Mouse (Mus musculus) T-helper 17 cell (primary cell): Measurements from ENCODE around the gene Rbm8a.

Source experiments
- in situ Hi-C, 2 experiments: fragments of 300-600 bp; cut with MboI, MseI; formaldehyde crosslinking; loops; 1 replicate in 1 of 2; 2 replicates in 1 of 2; pipeline ENCODE4 v1.15.1; 2025; ENCODE audit warnings: high pct_unique_total_duplicates in 2 of 2

Gene Rbm8a

GRCm38 (mm10) chr3:96629729-96630600 is at the start of gene Rbm8a:
Rbm8a (plus strand) TSS chr3:96629933.
- in situ Hi-C loops = loop anchor here in 1 of 2 experiments (10.0 kb wide), 1 partner anchor 1195 kb away; the partner anchor contains the start of gene Arnt

- in situ Hi-C loops = loop anchor here (5.0 to 10.0 kb wide), 2 partner anchors 61 to 1304 kb away; partner anchors contain the start of gene Pde4dip (in 1 of the 2)
Measured at GRCm38 (mm10) chr3:96581141-96581540, 48.6 kb upstream of the Rbm8a start.

- in situ Hi-C loops = loop anchor here (5.0 to 10.0 kb wide), 2 partner anchors 60 to 1303 kb away; partner anchors contain the start of gene Pde4dip (in 1 of the 2)
Measured at GRCm38 (mm10) chr3:96581771-96582515, 47.8 kb upstream of the Rbm8a start.

GRCm38 (mm10) chr3:96583386-96583785 is 46.3 kb upstream of the Rbm8a start:
- in situ Hi-C loops = loop anchor here (5.0 to 10.0 kb wide), 2 partner anchors 59 to 1301 kb away; partner anchors contain the start of gene Pde4dip (in 1 of the 2)

GRCm38 (mm10) chr3:96590657-96591056 is 39.1 kb upstream of the Rbm8a start:
- in situ Hi-C loops = no loop called here

- in situ Hi-C loops = no loop called here
Measured at GRCm38 (mm10) chr3:96593374-96593773, 36.4 kb upstream of the Rbm8a start.

- in situ Hi-C loops = no loop called here
Measured at GRCm38 (mm10) chr3:96593790-96594560, 35.8 kb upstream of the Rbm8a start, which contains the start of gene Polr3gl. Polr3gl (minus strand) TSS chr3:96594181.

- in situ Hi-C loops = no loop called here
Measured at GRCm38 (mm10) chr3:96594851-96595250, 34.9 kb upstream of the Rbm8a start.

- in situ Hi-C loops = no loop called here
Measured at GRCm38 (mm10) chr3:96595661-96596060, 34.1 kb upstream of the Rbm8a start.

- in situ Hi-C loops = no loop called here
Measured at GRCm38 (mm10) chr3:96596228-96596707, 33.5 kb upstream of the Rbm8a start, which contains the start of gene Ankrd34a. Ankrd34a (plus strand) TSS chr3:96596636.

- in situ Hi-C loops = no loop called here
Measured at GRCm38 (mm10) chr3:96596855-96597254, 32.9 kb upstream of the Rbm8a start.

GRCm38 (mm10) chr3:96597435-96597891 is 32.3 kb upstream of the Rbm8a start:
- in situ Hi-C loops = no loop called here

- in situ Hi-C loops = no loop called here
Measured at GRCm38 (mm10) chr3:96598156-96599068, 31.3 kb upstream of the Rbm8a start.

GRCm38 (mm10) chr3:96599069-96599393 is 30.7 kb upstream of the Rbm8a start:
- in situ Hi-C loops = no loop called here

- in situ Hi-C loops = no loop called here
Measured at GRCm38 (mm10) chr3:96599411-96599810, 30.3 kb upstream of the Rbm8a start.

- in situ Hi-C loops = loop anchor here in 1 of 2 experiments (10.0 kb wide), 1 partner anchor 716 kb away; the partner anchor contains the start of gene Ciart
Measured at GRCm38 (mm10) chr3:96600639-96601250, 29.0 kb upstream of the Rbm8a start, which contains the start of gene Lix1l. Lix1l (plus strand) TSS chr3:96601149.

GRCm38 (mm10) chr3:96601251-96601787 is 28.4 kb upstream of the Rbm8a start:
- in situ Hi-C loops = loop anchor here in 1 of 2 experiments (10.0 kb wide), 1 partner anchor 717 kb away; the partner anchor contains the start of gene Ciart

GRCm38 (mm10) chr3:96601941-96602703 is 27.6 kb upstream of the Rbm8a start:
- in situ Hi-C loops = loop anchor here in 1 of 2 experiments (10.0 kb wide), 1 partner anchor 717 kb away; the partner anchor contains the start of gene Ciart
